Mouse (Mus musculus) T-cell, adult 2 months (primary cell): Measurements from ENCODE around the gene Dab1.

Experiments
- DNase-seq: peaks from one replicate; pipeline ENCODE4 v3.0.0; 2022; ENCODE audit warnings: low spot score

The Dab1 gene

DNA sequence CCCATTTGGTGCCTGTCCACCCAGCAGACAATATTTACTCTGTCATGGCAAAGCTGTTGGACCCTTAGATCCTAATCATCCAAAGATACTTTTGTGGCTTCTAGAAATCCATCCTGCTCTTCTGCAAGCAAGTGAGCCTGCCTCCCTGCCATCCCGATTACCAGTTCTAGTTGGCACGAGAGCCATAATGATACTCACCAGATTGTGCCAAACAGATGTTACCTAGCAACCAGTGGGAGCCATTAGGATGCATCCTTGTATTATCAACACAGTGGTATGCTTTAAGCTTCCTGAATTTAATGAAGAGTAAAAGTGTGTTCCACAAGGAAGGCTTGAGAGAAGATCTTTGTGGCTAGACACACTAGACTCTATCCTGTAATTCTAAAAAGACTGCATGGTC is 355.8 kb downstream of the Dab1 start:
- DNase-seq = no peak

DNA sequence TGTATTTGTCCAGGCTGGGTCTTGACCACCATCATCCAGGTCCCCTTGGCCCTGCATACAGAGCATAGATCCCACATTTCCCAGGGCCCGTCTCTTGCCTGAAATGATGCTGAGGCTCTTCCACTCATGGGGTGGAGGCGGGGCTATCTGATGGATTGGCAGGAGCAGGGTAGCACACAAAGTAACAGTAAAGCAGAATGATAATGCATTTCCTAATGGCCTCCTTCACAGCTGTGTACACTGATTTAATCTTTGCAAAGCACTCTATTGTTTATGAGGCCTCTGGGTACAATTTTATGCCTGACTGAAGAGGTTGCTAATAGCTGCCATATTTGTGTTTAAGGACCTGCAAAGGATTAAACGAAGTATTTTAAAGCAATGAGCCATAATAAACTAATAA is 374.7 kb downstream of the Dab1 start:
- DNase-seq = no peak

DNA sequence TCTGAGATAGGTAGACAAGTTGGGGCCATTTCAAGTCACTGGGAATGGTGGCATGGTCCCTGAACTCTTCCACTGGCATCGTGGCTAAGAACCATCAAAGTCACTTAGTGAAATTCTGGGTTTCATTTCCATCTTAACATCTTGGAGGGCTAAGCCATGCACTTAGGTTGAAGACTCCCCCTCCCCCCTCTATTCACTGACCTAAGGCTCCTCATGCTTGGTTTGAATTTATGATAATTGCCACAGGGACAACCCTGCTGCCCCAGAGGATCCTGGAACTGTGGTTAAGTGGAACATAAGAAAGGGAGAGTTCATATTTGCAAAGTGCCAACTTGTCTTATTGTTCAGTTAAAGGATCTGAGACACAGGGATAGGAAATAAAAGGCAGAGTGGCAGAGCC is 375.2 kb downstream of the Dab1 start:
- no peak for DNase-seq

DNA sequence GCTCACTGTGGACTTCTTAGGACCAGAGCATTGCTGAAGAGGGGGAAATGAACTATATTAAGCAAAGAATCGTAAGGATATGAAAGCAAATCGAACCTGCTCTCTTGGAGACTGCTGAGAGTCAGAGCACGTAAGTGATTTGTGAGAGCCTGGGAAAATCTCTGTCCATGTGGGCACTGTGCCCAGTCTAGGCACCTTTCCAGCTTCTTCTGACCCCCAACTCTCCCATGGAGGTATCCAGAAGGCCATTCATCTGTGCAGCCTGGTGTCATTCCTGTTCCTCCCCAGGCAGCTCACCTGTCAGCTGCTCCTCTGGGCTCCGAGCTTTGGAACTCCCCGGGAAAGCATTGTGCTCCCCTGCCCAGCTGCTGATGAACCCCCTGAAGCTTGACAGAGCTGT is 389.2 kb downstream of the Dab1 start:
- no peak for DNase-seq

DNA sequence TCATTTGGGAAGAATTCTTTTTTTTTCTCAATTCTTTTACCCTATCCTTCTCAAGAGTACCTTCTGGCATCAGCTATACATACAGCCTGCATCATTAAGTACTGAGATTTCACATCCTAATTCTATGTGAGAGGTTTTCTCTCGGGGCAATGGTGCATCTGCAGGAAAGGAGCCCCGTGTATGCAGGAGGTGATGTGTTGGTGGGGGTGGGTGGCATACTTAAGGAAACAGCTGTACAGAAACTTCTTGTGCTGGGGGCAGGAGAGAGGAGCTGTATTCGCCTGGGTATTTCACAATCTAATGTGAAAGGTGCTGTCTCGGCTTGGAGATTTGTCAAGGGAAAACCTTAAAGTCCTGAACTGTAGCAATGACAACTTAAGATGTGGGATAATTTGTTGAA is 392.5 kb downstream of the Dab1 start:
- DNase-seq = no peak

DNA sequence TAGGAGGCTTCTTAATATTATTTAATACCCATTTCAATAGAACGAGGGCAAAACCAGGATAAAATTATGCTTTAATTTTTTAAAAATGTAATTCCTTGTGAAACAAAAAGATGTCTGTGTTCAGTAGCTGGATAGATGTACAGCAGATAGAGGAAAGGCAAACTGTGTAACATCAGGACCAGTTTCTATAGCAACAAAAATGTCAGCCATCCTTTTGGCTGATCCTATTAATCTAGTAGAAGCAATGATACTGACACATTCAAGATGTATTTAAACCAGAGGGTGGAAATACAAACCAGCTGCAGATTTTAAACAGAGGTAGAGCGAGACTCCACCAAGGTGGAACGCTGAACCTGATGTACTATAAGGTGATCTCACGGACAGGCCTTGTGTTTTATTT is 393.0 kb downstream of the Dab1 start:
- DNase-seq = no peak

DNA sequence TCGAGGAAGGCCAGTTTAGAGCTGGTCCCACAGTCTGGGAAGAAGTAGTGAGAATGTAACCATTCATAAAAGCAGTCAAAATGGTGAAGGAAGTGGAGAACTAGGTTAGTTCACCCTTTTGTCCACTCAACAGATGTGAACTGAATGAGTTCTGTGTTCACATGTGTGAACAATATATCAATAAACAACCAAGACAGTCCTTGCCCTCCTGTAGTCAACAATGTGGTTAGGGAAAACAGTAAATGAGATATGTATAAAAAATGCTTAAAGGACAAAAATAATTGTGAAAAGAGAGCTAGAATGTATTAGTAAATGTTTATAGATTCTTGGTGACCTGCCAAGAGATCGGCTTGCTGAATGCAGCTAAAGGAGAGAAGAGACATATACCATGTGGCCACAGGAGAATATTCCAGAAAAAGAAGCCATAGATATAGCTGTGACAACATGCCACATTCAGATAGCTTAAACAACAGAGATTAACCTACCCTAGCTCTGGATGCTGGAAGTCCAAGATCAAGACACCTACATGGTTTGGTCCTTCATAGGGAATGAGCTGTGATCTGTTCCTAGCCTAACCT is 406.0 kb downstream of the Dab1 start:
- no peak for DNase-seq

DNA sequence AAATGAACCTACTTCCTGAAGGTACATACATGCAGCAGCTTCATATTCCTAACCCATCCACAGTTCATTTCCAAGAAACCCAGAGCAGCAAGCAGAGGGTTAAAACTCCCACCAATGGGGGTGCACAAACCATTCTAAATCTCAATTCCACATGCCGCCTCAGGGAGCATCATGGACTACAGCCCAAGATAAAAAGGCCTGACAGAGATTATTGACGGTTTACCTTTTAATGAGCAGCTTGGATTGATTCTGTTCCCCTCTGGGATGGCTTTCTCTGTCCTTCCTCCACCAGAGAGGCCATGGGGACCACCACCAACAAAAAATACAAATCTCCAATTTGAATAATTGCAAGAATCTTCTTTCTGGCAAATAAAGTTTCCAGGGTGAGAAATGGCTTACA is 407.7 kb downstream of the Dab1 start:
- no peak for DNase-seq

DNA sequence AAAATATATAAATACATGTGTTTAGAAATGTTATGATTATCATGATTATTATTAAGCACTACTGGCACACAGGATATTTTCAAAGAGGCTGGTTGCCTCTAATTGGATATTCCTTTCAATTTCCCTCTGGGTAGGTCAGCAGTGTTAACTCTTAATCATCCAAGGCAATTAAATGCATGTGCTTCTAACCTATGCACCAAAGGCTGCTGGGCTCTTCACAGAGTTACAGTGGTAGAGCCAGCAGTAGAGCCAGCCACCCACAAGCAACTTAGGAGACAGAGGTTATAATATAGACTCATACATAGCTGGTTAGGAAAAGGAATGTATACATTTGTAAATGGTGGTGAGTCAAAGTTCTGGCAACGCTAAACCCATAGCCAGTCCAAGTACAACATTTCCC is 408.1 kb downstream of the Dab1 start:
- no peak for DNase-seq

DNA sequence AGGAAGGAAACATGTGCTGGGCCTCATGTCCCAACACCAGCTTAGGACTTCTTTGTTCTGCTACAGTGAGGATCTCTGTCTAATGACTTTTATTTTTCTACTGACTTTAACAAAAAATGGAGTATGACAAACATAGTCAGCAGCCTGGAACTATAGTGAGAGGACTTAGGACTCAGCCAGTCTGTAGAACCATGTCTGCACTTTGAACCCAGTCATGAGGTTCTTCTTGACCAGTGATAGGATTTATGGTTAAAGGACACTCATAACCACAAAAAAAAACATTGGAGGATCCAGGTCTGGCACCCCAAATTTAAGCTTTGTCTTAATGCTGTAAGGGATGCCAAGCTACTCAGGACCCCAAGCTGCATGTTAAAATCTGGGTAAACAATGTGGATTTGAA is 416.9 kb downstream of the Dab1 start:
- DNase-seq = no peak

DNA sequence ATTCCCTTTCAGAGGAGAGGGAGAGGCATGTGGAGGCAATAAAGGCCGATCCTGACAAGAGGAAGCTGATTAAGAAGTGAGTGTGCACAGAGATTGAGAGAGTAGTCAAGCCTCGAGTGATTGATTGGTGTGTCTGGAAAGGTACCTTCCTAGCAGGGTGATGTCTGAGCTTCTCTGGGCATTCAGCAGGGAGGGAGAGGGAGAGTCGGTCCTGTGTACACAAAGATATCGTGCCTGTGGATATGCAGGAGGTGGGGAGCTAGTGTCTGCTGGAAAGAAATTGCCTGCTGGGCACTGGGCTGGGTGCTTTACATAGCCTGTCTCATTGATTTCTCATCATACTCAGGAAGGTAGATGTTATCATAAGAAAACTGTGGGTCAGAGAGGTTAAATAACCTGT is 420.4 kb downstream of the Dab1 start:
- no peak for DNase-seq

DNA sequence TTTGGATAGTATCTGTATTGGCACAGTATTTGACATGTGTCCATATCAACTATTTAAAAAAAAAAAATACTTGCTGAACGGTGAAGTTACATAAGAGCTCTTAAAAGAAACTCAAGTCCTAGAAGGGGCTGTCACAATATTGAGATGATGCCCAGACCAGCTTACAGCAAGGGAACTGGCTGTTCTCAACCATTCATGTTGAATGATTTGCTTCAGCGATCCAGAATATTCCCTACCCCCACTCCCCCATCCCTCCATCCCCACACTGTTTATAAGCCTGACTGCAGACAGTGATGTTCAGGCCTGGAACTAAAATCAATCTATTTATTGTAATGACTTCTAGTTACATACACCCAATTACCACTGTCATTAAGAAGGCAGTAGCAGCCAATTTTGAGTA is 424.3 kb downstream of the Dab1 start:
- no peak for DNase-seq

DNA sequence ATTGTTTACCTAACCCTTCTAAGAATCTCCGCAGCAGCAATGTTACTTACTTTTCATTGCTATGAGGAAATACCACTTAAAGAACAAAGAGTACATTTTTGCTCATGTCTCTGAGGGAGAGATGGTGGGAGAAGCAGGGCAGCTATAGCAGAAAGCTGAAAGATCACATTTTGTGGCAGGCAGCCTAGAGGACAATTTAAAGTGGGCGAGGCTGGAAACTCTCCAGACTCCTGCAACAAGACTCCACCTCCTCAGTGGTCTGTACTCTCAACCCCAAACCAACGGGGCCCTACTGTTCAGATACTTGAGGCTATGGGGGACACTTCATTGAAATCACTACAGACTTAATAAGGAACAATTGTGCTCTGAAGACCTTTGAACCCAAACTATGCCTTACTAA is 425.5 kb downstream of the Dab1 start:
- DNase-seq = no peak

DNA sequence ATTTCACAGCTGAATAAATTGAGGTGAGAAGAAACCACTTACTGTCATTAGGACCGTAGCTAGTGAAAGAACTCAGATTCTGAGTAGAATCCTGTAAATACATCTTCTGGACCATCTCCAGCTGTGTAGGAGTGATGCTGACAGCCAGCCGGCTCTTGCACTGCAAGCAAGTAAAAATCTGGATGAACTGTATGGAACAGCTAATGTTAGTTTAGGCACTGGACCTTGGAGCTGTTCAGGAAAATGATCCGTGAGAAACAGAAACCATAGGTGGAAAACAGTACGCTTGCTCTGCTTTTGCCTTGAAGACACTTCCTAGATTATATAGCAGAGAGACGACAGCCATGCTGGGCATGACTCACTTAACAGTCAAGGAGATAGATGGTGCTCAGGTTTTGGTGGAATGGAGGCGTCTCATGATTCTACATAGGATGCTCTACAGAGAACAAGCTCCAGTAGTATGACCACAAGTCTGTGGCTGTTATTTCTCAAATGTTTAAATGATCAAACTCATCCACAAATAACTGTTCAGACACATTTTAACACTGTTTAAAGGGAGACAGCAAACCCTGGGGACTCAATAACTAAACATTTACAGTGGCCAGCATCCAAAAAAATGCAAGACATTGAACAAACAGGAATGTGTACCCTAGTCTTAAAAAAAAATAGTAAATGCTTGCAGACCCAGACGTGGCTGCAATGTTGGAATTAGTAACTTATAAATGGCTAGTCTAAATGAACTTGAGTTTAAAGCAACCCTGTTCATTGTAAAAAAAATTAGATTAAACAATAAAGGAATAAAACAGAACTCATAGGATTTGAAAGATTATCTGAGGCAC is 429.0 kb downstream of the Dab1 start:
- no peak for DNase-seq

DNA sequence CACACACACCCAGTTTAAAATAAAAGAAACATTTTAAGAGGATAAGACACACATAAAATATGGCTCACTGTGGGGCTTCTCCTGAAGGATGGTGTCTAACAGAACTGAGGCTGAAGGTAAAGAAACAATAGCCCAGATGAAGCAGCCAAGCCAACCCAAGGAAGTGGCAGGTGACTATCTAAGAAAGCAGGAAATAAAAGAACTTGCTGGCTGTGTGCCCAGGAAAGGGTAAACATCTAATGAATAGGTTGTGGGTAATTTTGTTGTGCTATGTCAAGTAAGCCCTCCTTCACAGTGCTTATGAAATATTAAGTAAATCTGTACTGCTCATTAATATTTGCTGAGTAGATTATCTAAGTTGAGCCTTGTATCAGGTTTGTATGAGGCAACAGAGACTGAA is 438.0 kb downstream of the Dab1 start:
- DNase-seq = no peak

DNA sequence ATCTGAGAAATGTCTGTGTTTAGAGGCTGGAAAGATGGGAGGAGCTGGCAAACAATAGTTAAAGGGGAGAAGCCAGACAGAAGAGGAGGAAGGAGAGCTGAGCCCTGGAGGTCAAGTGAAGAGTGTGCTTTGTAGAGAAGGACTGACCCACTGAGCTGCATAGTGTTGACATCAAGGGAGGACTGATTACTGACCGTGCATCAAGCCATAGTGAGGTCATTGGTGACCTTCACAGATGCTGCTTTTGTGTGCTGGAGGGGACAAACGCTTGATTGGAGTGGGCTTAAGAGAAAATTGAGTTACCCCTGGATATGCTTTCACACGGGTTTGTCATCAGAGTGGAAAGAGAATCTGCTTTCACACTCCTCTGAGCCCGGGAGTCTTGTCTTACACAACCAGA is 440.4 kb downstream of the Dab1 start:
- no peak for DNase-seq

DNA sequence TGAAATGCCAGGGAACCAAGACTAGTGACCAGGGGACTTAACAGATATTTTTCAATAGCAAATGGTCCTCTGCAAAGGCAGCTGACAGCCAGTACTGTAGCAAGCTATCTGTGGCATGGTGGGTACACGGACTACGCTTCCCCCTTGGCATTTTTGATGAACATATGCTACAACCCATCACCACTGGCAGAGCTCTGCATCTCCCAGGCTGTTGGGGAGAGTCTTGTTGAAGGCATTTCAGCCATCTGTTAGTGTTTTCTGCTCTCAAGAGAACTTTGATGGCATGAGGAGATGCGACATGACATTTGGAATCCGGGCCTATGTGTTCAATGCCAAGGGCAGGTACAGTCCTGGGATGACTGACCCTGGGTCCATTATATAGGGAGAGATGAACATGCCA is 443.2 kb downstream of the Dab1 start:
- DNase-seq = no peak

DNA sequence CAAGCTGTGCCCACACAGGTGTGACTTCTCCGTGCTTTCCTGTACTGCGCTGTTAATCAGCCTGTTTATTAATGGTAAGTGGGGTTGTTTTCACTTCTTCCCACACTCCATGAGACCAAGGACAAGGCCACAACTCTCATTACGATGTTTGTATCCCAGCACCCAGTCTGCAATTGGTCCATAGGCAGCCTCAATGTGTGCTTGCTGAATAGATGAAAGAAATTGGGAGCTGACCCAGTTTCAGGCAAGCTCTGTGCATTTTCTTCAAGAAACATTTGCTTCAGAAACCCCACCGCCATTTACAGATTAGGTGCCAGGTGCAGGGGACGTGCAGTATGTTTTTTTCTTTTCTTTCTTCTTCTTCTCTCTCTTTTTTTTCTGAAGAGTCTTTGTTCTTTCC is 447.7 kb downstream of the Dab1 start:
- DNase-seq = no peak

DNA sequence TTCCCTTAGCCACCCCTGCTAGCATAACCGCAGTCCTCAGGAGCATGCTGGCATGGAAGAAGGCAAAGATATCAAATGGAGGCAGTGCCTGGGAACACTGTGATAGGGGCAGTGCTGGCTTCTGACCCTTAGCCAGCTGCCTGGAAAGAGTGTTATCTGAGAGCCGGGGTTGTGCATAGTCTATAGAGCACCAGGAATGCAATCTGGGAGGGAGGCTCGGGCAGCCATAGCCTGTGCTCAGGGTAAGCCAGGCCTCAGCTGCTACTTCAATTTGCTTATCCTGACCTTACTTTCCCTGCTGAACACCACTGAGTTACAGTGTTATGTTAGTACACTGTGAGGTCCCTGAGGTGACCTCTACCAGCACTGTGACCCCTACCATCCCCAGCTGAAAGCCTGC is 448.6 kb downstream of the Dab1 start:
- no peak for DNase-seq

DNA sequence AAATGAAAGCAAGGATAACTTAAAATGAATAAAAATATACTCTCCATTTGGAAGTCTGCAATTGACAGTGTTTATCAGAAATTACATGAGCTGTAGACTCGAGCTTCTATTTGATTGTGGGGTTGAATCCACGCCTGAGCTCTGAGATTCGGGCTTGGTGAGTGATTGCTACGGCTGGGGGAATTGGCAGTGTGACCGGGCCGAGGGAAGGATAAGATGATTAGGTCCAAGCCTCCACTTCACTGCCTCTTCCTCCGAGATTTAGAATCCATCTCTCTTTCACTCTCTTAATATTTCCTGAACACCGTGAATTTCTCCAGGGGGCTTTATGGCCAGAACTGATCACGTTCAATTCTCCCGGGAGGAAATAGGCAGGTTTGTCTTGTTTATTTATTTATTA is 452.1 kb downstream of the Dab1 start:
- no peak for DNase-seq

DNA sequence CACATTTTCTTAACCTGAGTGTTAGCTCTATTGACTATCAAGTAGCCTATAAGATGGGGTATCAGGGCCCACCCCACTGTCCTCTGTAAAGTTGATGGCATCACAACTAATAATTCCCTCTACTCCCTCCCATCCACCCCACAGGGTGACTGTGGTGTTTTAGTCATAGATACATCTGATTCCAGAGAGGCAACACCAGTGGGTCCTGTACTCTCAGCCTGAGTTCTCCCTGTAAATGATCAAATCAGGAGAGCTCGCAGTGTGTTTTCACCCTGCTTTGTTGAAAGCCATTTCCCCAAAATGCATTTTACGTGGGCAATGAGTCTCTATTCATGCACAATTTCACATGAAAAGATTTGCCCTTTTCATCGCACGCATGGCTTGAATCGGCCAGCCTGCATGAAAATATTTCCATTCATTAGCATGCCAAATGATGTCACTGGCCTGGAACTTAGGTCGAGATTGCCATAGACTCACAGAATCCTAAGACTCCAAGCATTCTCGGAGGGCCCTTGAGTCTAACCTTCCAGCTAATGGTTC is 454.8 kb downstream of the Dab1 start:
- DNase-seq = no peak

DNA sequence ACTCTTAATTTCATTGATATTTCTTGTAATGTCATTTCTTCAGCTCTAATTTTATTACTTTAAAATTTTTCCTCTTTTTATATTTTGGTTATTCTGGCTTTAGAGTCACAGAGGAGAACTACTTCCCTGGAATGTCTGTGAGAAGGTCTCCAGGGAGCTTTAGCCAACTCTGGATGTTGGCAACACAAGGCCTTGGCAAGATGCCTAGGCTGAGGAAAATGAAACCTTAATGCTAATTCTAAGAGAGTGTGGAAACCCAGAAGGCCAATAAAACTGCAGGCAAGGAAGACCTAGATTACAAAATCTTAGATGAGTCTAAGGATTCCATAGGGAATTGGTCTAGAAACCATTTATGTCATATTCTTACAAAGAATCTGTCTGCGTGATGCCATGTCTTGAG is 458.6 kb downstream of the Dab1 start:
- DNase-seq = no peak

DNA sequence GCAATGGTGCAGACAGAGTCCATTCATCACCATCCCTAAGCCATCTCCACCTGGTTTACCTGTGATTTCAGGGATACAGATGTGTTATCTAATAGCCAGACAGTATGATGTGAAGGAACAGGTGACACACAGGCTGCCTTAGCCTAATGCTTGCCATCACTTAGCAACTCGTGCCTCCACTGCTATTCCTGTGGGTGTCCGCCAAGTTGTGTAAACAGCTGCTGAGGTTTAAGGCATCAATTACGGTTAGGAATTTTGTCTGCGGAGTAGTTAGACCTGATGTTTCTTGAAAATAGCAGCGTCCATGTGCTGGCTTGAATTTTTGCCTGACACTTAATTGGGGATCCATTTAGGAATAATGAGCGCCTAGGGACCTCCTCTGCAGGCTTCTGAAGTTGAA is 487.1 kb downstream of the Dab1 start:
- no peak for DNase-seq

DNA sequence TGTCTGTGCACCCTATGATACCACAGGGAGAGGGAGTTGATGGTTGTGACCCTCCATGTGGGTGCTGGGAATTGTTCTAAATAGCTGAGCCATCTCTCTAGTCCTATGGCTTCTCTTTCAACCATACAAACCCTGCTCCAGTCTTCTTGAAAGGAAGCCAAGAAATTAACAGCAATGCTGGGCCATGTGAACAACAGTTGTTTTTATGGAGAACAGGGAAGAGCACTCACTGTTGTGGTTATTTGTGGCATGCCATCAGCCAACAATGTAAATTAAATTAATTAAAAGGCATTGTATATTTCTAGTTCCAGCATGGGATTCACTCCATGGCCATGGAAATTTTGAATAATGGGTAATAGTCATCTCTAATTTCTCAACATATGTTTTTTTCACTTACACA is 492.5 kb downstream of the Dab1 start:
- DNase-seq = no peak
